Comparison of ENCODE assay signal across 14 mouse cellular contexts in the genomic region with DNA sequence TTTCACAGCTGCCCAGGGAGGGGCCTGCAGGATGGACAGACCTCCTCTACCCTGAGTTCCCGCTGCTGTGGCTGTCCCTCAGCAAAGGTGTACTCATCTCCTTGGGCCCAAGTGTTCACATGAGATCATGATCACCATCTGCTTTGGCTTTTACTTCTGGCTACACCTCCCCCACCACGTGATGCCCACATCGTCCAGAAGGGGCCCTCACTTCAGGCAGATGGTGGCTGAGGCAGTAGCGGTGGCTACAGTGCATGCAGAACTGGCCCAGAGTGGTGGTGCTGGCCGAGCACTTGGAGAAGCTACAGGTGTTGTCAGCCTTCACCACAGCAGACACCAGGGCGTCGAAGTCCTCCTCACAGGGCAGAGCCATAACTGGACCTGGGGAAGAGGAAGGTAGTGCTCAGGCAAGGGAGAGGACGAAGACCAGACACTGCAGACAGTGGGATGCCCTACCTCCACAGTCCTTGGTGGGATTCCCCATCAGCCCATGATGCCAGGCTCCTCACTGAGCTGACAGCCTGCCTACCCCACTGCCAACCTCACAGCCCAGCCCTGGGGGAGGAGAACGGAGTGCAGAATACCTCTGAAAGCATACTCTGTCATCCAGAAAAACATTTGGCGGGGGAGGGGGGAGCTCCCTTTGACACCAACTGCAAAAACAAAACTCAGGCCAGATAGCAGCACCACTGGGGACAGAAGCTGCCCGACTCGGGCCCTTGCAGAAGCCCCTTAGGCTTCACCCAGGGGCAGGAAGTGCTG. TPM values are rescaled to one million over a fixed set of nuclear protein-coding genes. Genes with fewer than 3 reads are reported as not detected.
DNase-seq lines count a peak whose midpoint lies in the region; ATAC-seq lines count a peak whose summit lies in the region.
"Had no signal": no experiment of that assay in that cellular context is flagged by ENCODE, and none has a peak within 500 bp of the region (broad histone marks: within the 10 kb centered on the region; RNA-seq: fewer than 3 reads in every experiment).

No protein-coding gene starts in this region.

- H3K4me3 ChIP-seq in forebrain, embryonic 11.5 days (ENCODE audit: low read depth, low read length) = no peak overlapping the region
- H3K4me3 ChIP-seq in forebrain, embryonic 15.5 days = no peak overlapping the region
- H3K4me3 ChIP-seq in lung, embryonic 15.5 days = no peak overlapping the region
- no peak overlapping the region for H3K4me3 ChIP-seq in limb, embryonic 11.5 days (ENCODE audit: low read depth, low read length)

- peak; percentile 41 for DNase-seq in forebrain, embryonic 11.5 days (ENCODE audit: low spot score)
- DNase-seq in kidney, postnatal 14 days = peak; percentile 2
- no peak for DNase-seq in kidney, adult 8-10 months
- no peak for DNase-seq in lung, postnatal 10 days
- peak; percentile 19 for DNase-seq in limb, embryonic 11.5 days (ENCODE audit: low spot score)
- no peak for DNase-seq in thymus, postnatal 0 days (ENCODE audit: low spot score)
- DNase-seq: cerebellum, adult 11-12 months; heart, postnatal 4 days; midbrain, embryonic 14.5 days; retina, postnatal 1 day; thymus, postnatal 25 days had no signal

- H3K27ac ChIP-seq in forebrain, embryonic 11.5 days (ENCODE audit: low read depth, low read length) = no peak overlapping the region
- H3K27ac ChIP-seq in forebrain, embryonic 15.5 days (replicated peaks) = no peak overlapping the region
- no peak overlapping the region for H3K27ac ChIP-seq in lung, embryonic 15.5 days
- no peak overlapping the region for H3K27ac ChIP-seq in limb, embryonic 11.5 days (replicated peaks; ENCODE audit: low read depth, low read length)

- ATAC-seq in forebrain, embryonic 11.5 days (replicated peaks; ENCODE audit: low FRiP score) = no peak
- no peak for ATAC-seq in forebrain, embryonic 15.5 days (replicated peaks)
- 0 out of 2 replicates have a peak, but pooled peaks have one; percentile 24 for ATAC-seq in lung, embryonic 15.5 days (ENCODE audit: borderline replicate concordance, extremely low read depth, low FRiP score, low TSS enrichment)
- ATAC-seq in limb, embryonic 11.5 days (ENCODE audit: insufficient number of reproducible peaks, low FRiP score, low TSS enrichment, low read depth) = no peak
- ATAC-seq: intestine, embryonic 16.5 days had no signal

- H3K4me2 ChIP-seq in forebrain, embryonic 11.5 days (ENCODE audit: low read depth, low read length, severe bottlenecking) = no peak overlapping the region
- no peak overlapping the region for H3K4me2 ChIP-seq in forebrain, embryonic 15.5 days (replicated peaks)
- H3K4me2 ChIP-seq in lung, embryonic 15.5 days = no peak overlapping the region
- no peak overlapping the region for H3K4me2 ChIP-seq in limb, embryonic 11.5 days (ENCODE audit: low read depth, severe bottlenecking)

- peaks cover 4% of the 10 kb centered on the region; the same call in 1 of the 2 replicates for H3K36me3 ChIP-seq in forebrain, embryonic 11.5 days (ENCODE audit: control insufficient read depth, insufficient read depth, low read length)
- H3K36me3 ChIP-seq in forebrain, embryonic 15.5 days = peaks cover 66% of the 10 kb centered on the region
- peaks cover 45% of the 10 kb centered on the region for H3K36me3 ChIP-seq in lung, embryonic 15.5 days
- H3K36me3 ChIP-seq in limb, embryonic 11.5 days (ENCODE audit: control insufficient read depth, insufficient read depth, low read length) = peaks cover 24% of the 10 kb centered on the region

- no peak overlapping the region for H3K9ac ChIP-seq in forebrain, embryonic 11.5 days (ENCODE audit: low read length)
- no peak overlapping the region for H3K9ac ChIP-seq in forebrain, embryonic 15.5 days (replicated peaks)
- no peak overlapping the region for H3K9ac ChIP-seq in lung, embryonic 15.5 days
- H3K9ac ChIP-seq in limb, embryonic 11.5 days (ENCODE audit: low read length) = no peak overlapping the region

- no peaks in the 10 kb centered on the region for H3K27me3 ChIP-seq in forebrain, embryonic 11.5 days (ENCODE audit: control insufficient read depth, insufficient read depth, low read length)
- H3K27me3 ChIP-seq in forebrain, embryonic 15.5 days = no peaks in the 10 kb centered on the region
- H3K27me3 ChIP-seq in lung, embryonic 15.5 days = no peaks in the 10 kb centered on the region
- no peaks in the 10 kb centered on the region for H3K27me3 ChIP-seq in limb, embryonic 11.5 days (ENCODE audit: control insufficient read depth, insufficient read depth, low read length)

- H3K9me3 ChIP-seq in forebrain, embryonic 11.5 days (ENCODE audit: control insufficient read depth, low read length) = no peaks in the 10 kb centered on the region
- H3K9me3 ChIP-seq in forebrain, embryonic 15.5 days = no peaks in the 10 kb centered on the region
- H3K9me3 ChIP-seq in lung, embryonic 15.5 days = no peaks in the 10 kb centered on the region
- no peaks in the 10 kb centered on the region for H3K9me3 ChIP-seq in limb, embryonic 11.5 days (ENCODE audit: control insufficient read depth, low read length)

- no peaks in the 10 kb centered on the region for H3K4me1 ChIP-seq in forebrain, embryonic 11.5 days (replicated peaks; ENCODE audit: control insufficient read depth, insufficient read depth, low read length)
- no peaks in the 10 kb centered on the region for H3K4me1 ChIP-seq in forebrain, embryonic 15.5 days
- H3K4me1 ChIP-seq in lung, embryonic 15.5 days = no peaks in the 10 kb centered on the region
- no peaks in the 10 kb centered on the region for H3K4me1 ChIP-seq in limb, embryonic 11.5 days (ENCODE audit: control insufficient read depth, insufficient read depth, low read length)

- WGBS in forebrain, embryonic 11.5 days = 88% methylated on average over 12 of the region's 12 CpGs
- 84% methylated on average over 12 of the region's 12 CpGs for WGBS in forebrain, embryonic 15.5 days
- WGBS in lung, embryonic 15.5 days = 85% methylated on average over 12 of the region's 12 CpGs
- 89% methylated on average over 12 of the region's 12 CpGs for WGBS in limb, embryonic 11.5 days

RNA-seq across cellular contexts. Expression of a gene that starts 20.8 kb away (rescaled TPM):
- 122 and 131 TPM in 2 replicates for polyA plus RNA-seq in forebrain, embryonic 11.5 days (2014; fragmentation: Nextera tagmentation; extraction: Ambion mirVana)
- polyA plus RNA-seq in forebrain, embryonic 15.5 days (2015; fragmentation: Nextera tagmentation; extraction: Ambion mirVana) = 102 and 110 TPM in 2 replicates
- 113 and 119 TPM in 2 replicates for polyA plus RNA-seq in lung, embryonic 15.5 days (2015; fragmentation: Nextera tagmentation; extraction: Ambion mirVana)
- 155 TPM in 2 replicates for polyA plus RNA-seq in limb, embryonic 11.5 days (2014; fragmentation: Nextera tagmentation; extraction: Ambion mirVana)
- polyA plus RNA-seq in thymus, postnatal 0 days (2015; fragmentation: Nextera tagmentation; extraction: Ambion mirVana) = 129 and 137 TPM in 2 replicates

RNA-seq across cellular contexts. Expression of a gene that starts 20.9 kb away (rescaled TPM):
- polyA plus RNA-seq in forebrain, embryonic 11.5 days (2014; fragmentation: Nextera tagmentation; extraction: Ambion mirVana) = 9.4 and 10.1 TPM in 2 replicates
- 12.1 TPM in 2 replicates for polyA plus RNA-seq in forebrain, embryonic 15.5 days (2015; fragmentation: Nextera tagmentation; extraction: Ambion mirVana)
- 10.2 and 10.9 TPM in 2 replicates for polyA plus RNA-seq in lung, embryonic 15.5 days (2015; fragmentation: Nextera tagmentation; extraction: Ambion mirVana)
- 9.1 and 9.5 TPM in 2 replicates for polyA plus RNA-seq in limb, embryonic 11.5 days (2014; fragmentation: Nextera tagmentation; extraction: Ambion mirVana)
- polyA plus RNA-seq in thymus, postnatal 0 days (2015; fragmentation: Nextera tagmentation; extraction: Ambion mirVana) = 10.0 and 10.6 TPM in 2 replicates

Comparison
In these comparisons a context has a peak if more than half of its experiments do, and no peak if none do; other contexts are left out.
1. DNase-seq: peak in forebrain, embryonic 11.5 days (single experiment), kidney, postnatal 14 days (single experiment) and limb, embryonic 11.5 days (single experiment); none in kidney, adult 8-10 months (0 of 2), lung, postnatal 10 days (single experiment) and thymus, postnatal 0 days (single experiment).